Mouse (Mus musculus): Measurements from ENCODE around the gene 1700019N19Rik. TPM values are rescaled to one million over a fixed set of nuclear protein-coding genes. Genes with fewer than 3 reads are reported as not detected.

Gene 1700019N19Rik
- not detected in 2 replicates for polyA plus RNA-seq (2015; fragmentation: Nextera tagmentation; extraction: Ambion mirVana)

GRCm38 (mm10) chr19:58794284-58794683 is at the start of gene 1700019N19Rik:
Gene 1700019N19Rik, minus strand, starts transcription at chr19:58794461.
- Histone ChIP-seq H3K36me3 (ENCODE audit: control insufficient read depth, insufficient read depth) (no peaks in the 10 kb centered on the region), H3K9ac (ENCODE audit: low read depth, low read length) (no peak within 1 kb of the TSS), H3K9me3 (replicated peaks; ENCODE audit: control insufficient read depth, low read length) (no peaks in the 10 kb centered on the region), H3K27me3 (ENCODE audit: control insufficient read depth, insufficient read depth, low read depth, low read length) (no peaks in the 10 kb centered on the region), H3K4me2 (ENCODE audit: low read depth, low read length) (no peak within 1 kb of the TSS), H3K27ac (ENCODE audit: low read length) (no peak within 1 kb of the TSS), H3K4me3 (ENCODE audit: low read depth, low read length) (no peak within 1 kb of the TSS), H3K4me1 (ENCODE audit: control insufficient read depth, low read depth, low read length) (no peaks in the 10 kb centered on the region)
- WGBS (ENCODE audit: insufficient replicate concordance) = 38% methylated on average over 10 of the region's 10 CpGs
- no peak for ATAC-seq (ENCODE audit: low read depth)

- H3K9ac ChIP-seq (ENCODE audit: low read depth, low read length) = no peak overlapping the region
- H3K4me1 ChIP-seq (ENCODE audit: control insufficient read depth, low read depth, low read length) = no peaks in the 10 kb centered on the region
- H3K27me3 ChIP-seq (ENCODE audit: control insufficient read depth, insufficient read depth, low read depth, low read length) = no peaks in the 10 kb centered on the region
- H3K36me3 ChIP-seq (ENCODE audit: control insufficient read depth, insufficient read depth) = no peaks in the 10 kb centered on the region
- no peak overlapping the region for H3K27ac ChIP-seq (ENCODE audit: low read length)
- H3K4me3 ChIP-seq (ENCODE audit: low read depth, low read length) = no peak overlapping the region
- 67% methylated on average over 3 of the region's 3 CpGs for WGBS (ENCODE audit: insufficient replicate concordance)
- H3K9me3 ChIP-seq (replicated peaks; ENCODE audit: control insufficient read depth, low read length) = no peaks in the 10 kb centered on the region
- no peak overlapping the region for H3K4me2 ChIP-seq (ENCODE audit: low read depth, low read length)
- no peak for ATAC-seq (ENCODE audit: low read depth)
Observed at GRCm38 (mm10) chr19:58843606-58844005, 49.3 kb upstream of the 1700019N19Rik start.

- no peak overlapping the region for H3K4me2 ChIP-seq (ENCODE audit: low read depth, low read length)
- no peak for ATAC-seq (ENCODE audit: low read depth)
- no peak overlapping the region for H3K4me3 ChIP-seq (ENCODE audit: low read depth, low read length)
- H3K9me3 ChIP-seq (replicated peaks; ENCODE audit: control insufficient read depth, low read length) = no peaks in the 10 kb centered on the region
- no peak overlapping the region for H3K27ac ChIP-seq (ENCODE audit: low read length)
- no peaks in the 10 kb centered on the region for H3K27me3 ChIP-seq (ENCODE audit: control insufficient read depth, insufficient read depth, low read depth, low read length)
- WGBS (ENCODE audit: insufficient replicate concordance) = 76% methylated on average over 5 of the region's 5 CpGs
- H3K4me1 ChIP-seq (ENCODE audit: control insufficient read depth, low read depth, low read length) = no peaks in the 10 kb centered on the region
- no peaks in the 10 kb centered on the region for H3K36me3 ChIP-seq (ENCODE audit: control insufficient read depth, insufficient read depth)
- H3K9ac ChIP-seq (ENCODE audit: low read depth, low read length) = no peak overlapping the region
Observed at GRCm38 (mm10) chr19:58840721-58841271, 46.5 kb upstream of the 1700019N19Rik start.

- no peak overlapping the region for H3K27ac ChIP-seq (ENCODE audit: low read length)
- H3K4me2 ChIP-seq (ENCODE audit: low read depth, low read length) = no peak overlapping the region
- no peaks in the 10 kb centered on the region for H3K9me3 ChIP-seq (replicated peaks; ENCODE audit: control insufficient read depth, low read length)
- 57% methylated on average over 4 of the region's 4 CpGs for WGBS (ENCODE audit: insufficient replicate concordance)
- H3K9ac ChIP-seq (ENCODE audit: low read depth, low read length) = no peak overlapping the region
- no peaks in the 10 kb centered on the region for H3K27me3 ChIP-seq (ENCODE audit: control insufficient read depth, insufficient read depth, low read depth, low read length)
- H3K36me3 ChIP-seq (ENCODE audit: control insufficient read depth, insufficient read depth) = no peaks in the 10 kb centered on the region
- H3K4me3 ChIP-seq (ENCODE audit: low read depth, low read length) = no peak overlapping the region
- ATAC-seq (ENCODE audit: low read depth) = no peak
- H3K4me1 ChIP-seq (ENCODE audit: control insufficient read depth, low read depth, low read length) = no peaks in the 10 kb centered on the region
Observed at GRCm38 (mm10) chr19:58839806-58840205, 45.5 kb upstream of the 1700019N19Rik start.

- no peak overlapping the region for H3K27ac ChIP-seq (ENCODE audit: low read length)
- WGBS (ENCODE audit: insufficient replicate concordance) = 57% methylated on average over 3 of the region's 3 CpGs
- no peak overlapping the region for H3K9ac ChIP-seq (ENCODE audit: low read depth, low read length)
- no peaks in the 10 kb centered on the region for H3K4me1 ChIP-seq (ENCODE audit: control insufficient read depth, low read depth, low read length)
- ATAC-seq (ENCODE audit: low read depth) = no peak
- no peak overlapping the region for H3K4me3 ChIP-seq (ENCODE audit: low read depth, low read length)
- H3K9me3 ChIP-seq (replicated peaks; ENCODE audit: control insufficient read depth, low read length) = no peaks in the 10 kb centered on the region
- no peaks in the 10 kb centered on the region for H3K27me3 ChIP-seq (ENCODE audit: control insufficient read depth, insufficient read depth, low read depth, low read length)
- no peak overlapping the region for H3K4me2 ChIP-seq (ENCODE audit: low read depth, low read length)
- no peaks in the 10 kb centered on the region for H3K36me3 ChIP-seq (ENCODE audit: control insufficient read depth, insufficient read depth)
Observed at GRCm38 (mm10) chr19:58839345-58839744, 45.1 kb upstream of the 1700019N19Rik start.

GRCm38 (mm10) chr19:58838706-58839105 is 44.4 kb upstream of the 1700019N19Rik start:
- H3K4me1 ChIP-seq (ENCODE audit: control insufficient read depth, low read depth, low read length) = no peaks in the 10 kb centered on the region
- H3K4me3 ChIP-seq (ENCODE audit: low read depth, low read length) = no peak overlapping the region
- H3K9ac ChIP-seq (ENCODE audit: low read depth, low read length) = no peak overlapping the region
- no peaks in the 10 kb centered on the region for H3K36me3 ChIP-seq (ENCODE audit: control insufficient read depth, insufficient read depth)
- 50% methylated on average over 9 of the region's 9 CpGs for WGBS (ENCODE audit: insufficient replicate concordance)
- no peak for ATAC-seq (ENCODE audit: low read depth)
- H3K9me3 ChIP-seq (replicated peaks; ENCODE audit: control insufficient read depth, low read length) = no peaks in the 10 kb centered on the region
- H3K4me2 ChIP-seq (ENCODE audit: low read depth, low read length) = no peak overlapping the region
- H3K27ac ChIP-seq (ENCODE audit: low read length) = no peak overlapping the region
- H3K27me3 ChIP-seq (ENCODE audit: control insufficient read depth, insufficient read depth, low read depth, low read length) = no peaks in the 10 kb centered on the region

- Histone ChIP-seq H3K4me3 (ENCODE audit: low read depth, low read length) (no peak overlapping the region), H3K27ac (ENCODE audit: low read length) (no peak overlapping the region), H3K4me2 (ENCODE audit: low read depth, low read length) (no peak overlapping the region), H3K27me3 (ENCODE audit: control insufficient read depth, insufficient read depth, low read depth, low read length) (no peaks in the 10 kb centered on the region), H3K4me1 (ENCODE audit: control insufficient read depth, low read depth, low read length) (no peaks in the 10 kb centered on the region), H3K36me3 (ENCODE audit: control insufficient read depth, insufficient read depth) (no peaks in the 10 kb centered on the region), H3K9ac (ENCODE audit: low read depth, low read length) (no peak overlapping the region), H3K9me3 (replicated peaks; ENCODE audit: control insufficient read depth, low read length) (no peaks in the 10 kb centered on the region)
- ATAC-seq (ENCODE audit: low read depth) = no peak
- 63% methylated on average over 13 of the region's 13 CpGs for WGBS (ENCODE audit: insufficient replicate concordance)
Observed at GRCm38 (mm10) chr19:58833639-58834180, 39.4 kb upstream of the 1700019N19Rik start.

GRCm38 (mm10) chr19:58832988-58833387 is 38.7 kb upstream of the 1700019N19Rik start:
- Histone ChIP-seq H3K4me2 (ENCODE audit: low read depth, low read length) (no peak overlapping the region), H3K9me3 (replicated peaks; ENCODE audit: control insufficient read depth, low read length) (no peaks in the 10 kb centered on the region), H3K4me1 (ENCODE audit: control insufficient read depth, low read depth, low read length) (no peaks in the 10 kb centered on the region), H3K27ac (ENCODE audit: low read length) (no peak overlapping the region), H3K36me3 (ENCODE audit: control insufficient read depth, insufficient read depth) (no peaks in the 10 kb centered on the region), H3K4me3 (ENCODE audit: low read depth, low read length) (no peak overlapping the region), H3K9ac (ENCODE audit: low read depth, low read length) (no peak overlapping the region), H3K27me3 (ENCODE audit: control insufficient read depth, insufficient read depth, low read depth, low read length) (no peaks in the 10 kb centered on the region)
- no peak for ATAC-seq (ENCODE audit: low read depth)
- WGBS (ENCODE audit: insufficient replicate concordance) = 26% methylated on average over 2 of the region's 2 CpGs

- no peaks in the 10 kb centered on the region for H3K9me3 ChIP-seq (replicated peaks; ENCODE audit: control insufficient read depth, low read length)
- no peaks in the 10 kb centered on the region for H3K36me3 ChIP-seq (ENCODE audit: control insufficient read depth, insufficient read depth)
- H3K27ac ChIP-seq (ENCODE audit: low read length) = no peak overlapping the region
- H3K4me1 ChIP-seq (ENCODE audit: control insufficient read depth, low read depth, low read length) = no peaks in the 10 kb centered on the region
- 76% methylated on average over 9 of the region's 9 CpGs for WGBS (ENCODE audit: insufficient replicate concordance)
- H3K4me3 ChIP-seq (ENCODE audit: low read depth, low read length) = no peak overlapping the region
- no peak overlapping the region for H3K4me2 ChIP-seq (ENCODE audit: low read depth, low read length)
- no peak overlapping the region for H3K9ac ChIP-seq (ENCODE audit: low read depth, low read length)
- no peak for ATAC-seq (ENCODE audit: low read depth)
- no peaks in the 10 kb centered on the region for H3K27me3 ChIP-seq (ENCODE audit: control insufficient read depth, insufficient read depth, low read depth, low read length)
Observed at GRCm38 (mm10) chr19:58831280-58831922, 37.1 kb upstream of the 1700019N19Rik start.

All from liver, embryonic 16.5 days (tissue).